Mouse (Mus musculus) myocyte (in vitro differentiated cells): ENCODE data around the gene 1700022I11Rik.

Experiments
- E2F4 ChIP-seq: IDR thresholded peaks from one replicate; pipeline ENCODE4 v1.6.1; 2011; ENCODE audit warnings: mild to moderate bottlenecking, control low read depth, moderate library complexity; ENCODE audit not compliant: insufficient read depth
- MAX ChIP-seq: IDR thresholded peaks from one replicate; pipeline ENCODE4 v1.6.1; 2011; ENCODE audit warnings: low read depth, mild to moderate bottlenecking, control low read depth
- MYOD1 ChIP-seq, 3 experiments: IDR thresholded peaks; one replicate each; pipeline ENCODE4 v1.6.1; 2011; ENCODE audit warnings: control low read depth in 2 of 3, low read depth in 2 of 3, mild to moderate bottlenecking in 2 of 3, moderate library complexity in 1 of 3; ENCODE audit not compliant: insufficient read length in 2 of 3, control insufficient read depth in 1 of 3
- MYOG ChIP-seq, 3 experiments: IDR thresholded peaks; one replicate each; pipeline ENCODE4 v1.6.1; 2011; ENCODE audit warnings: control low read depth in 2 of 3, low read depth in 2 of 3, mild to moderate bottlenecking in 2 of 3; ENCODE audit not compliant: insufficient read length in 2 of 3, control insufficient read depth in 1 of 3, insufficient read depth in 1 of 3
- POLR2A ChIP-seq: IDR thresholded peaks from one replicate; pipeline ENCODE4 v1.6.1; 2011; ENCODE audit warnings: low read depth, mild to moderate bottlenecking, control low read depth, moderate library complexity; ENCODE audit not compliant: insufficient read length
- REST ChIP-seq: IDR thresholded peaks from one replicate; pipeline ENCODE4 v1.6.1; 2011; ENCODE audit warnings: mild to moderate bottlenecking, control low read depth, moderate library complexity; ENCODE audit not compliant: insufficient read depth, insufficient read length
- SRF ChIP-seq: IDR thresholded peaks from one replicate; pipeline ENCODE4 v1.6.1; 2011; ENCODE audit warnings: low read depth; ENCODE audit not compliant: control insufficient read depth, insufficient read length
- TCF12 ChIP-seq: IDR thresholded peaks from one replicate; pipeline ENCODE4 v1.6.1; 2011; ENCODE audit warnings: mild to moderate bottlenecking, control low read depth; ENCODE audit not compliant: poor library complexity, insufficient read depth, severe bottlenecking
- USF1 ChIP-seq: IDR thresholded peaks from one replicate; pipeline ENCODE4 v1.6.1; 2011; ENCODE audit warnings: low read depth, mild to moderate bottlenecking, control low read depth, moderate library complexity

- no peak for TF ChIP-seq MYOD1 (IDR thresholded peaks at IDR 0.05; ENCODE audit: control insufficient read depth in 1 of 3, insufficient read length in 2 of 3, low read depth in 2 of 3)
- TF ChIP-seq TCF12, result no peak
- TF ChIP-seq POLR2A, result no peak
- TF ChIP-seq SRF, result no peak
- no peak for TF ChIP-seq MAX
- TF ChIP-seq USF1, result no peak
- TF ChIP-seq MYOG (IDR thresholded peaks at IDR 0.05; ENCODE audit: control insufficient read depth in 1 of 3, insufficient read depth in 1 of 3, insufficient read length in 2 of 3, low read depth in 2 of 3), result no peak
- TF ChIP-seq REST, result no peak
- no peak for TF ChIP-seq E2F4
Observed at GRCm38 (mm10) chr4:42924095-42924710, 45.2 kb upstream of the 1700022I11Rik start.
